Mouse (Mus musculus) B cell, adult 62 days (primary cell): ENCODE data around the gene Zfp638. TPM values are rescaled to one million over a fixed set of nuclear protein-coding genes. Genes with fewer than 3 reads are reported as not detected.

Experiments
- total RNA-seq: library from RNA; stranded (reverse); gene quantifications from 4 replicates; pipeline ENCODE4 v1.2.4, GENCODE M21; 2023

The Zfp638 gene
- total RNA-seq = 155 to 171 TPM (median 156 TPM) in 4 replicates

GRCm38 (mm10) chr6:83866954-83867597 is at the start of gene Zfp638:
Gene Zfp638 (plus strand): TSS chr6:83867109.

GRCm38 (mm10) chr6:83831606-83832123 is 35.2 kb upstream of the Zfp638 start, which contains the start of gene Paip2b:
Gene Paip2b (minus strand): TSS chr6:83831741.

GRCm38 (mm10) chr6:84008363-84009171 is 141.7 kb downstream of the Zfp638 start, which contains the start of gene Dysf:
Gene Dysf (plus strand): TSS chr6:84008590.

Other genes with a start within 250 kb of the Zfp638 start
- gene Clec4f, start 210.9 kb upstream of the Zfp638 start, total RNA-seq = not detected in 4 replicates
- 0.39 TPM in 1 of 4 replicates, not detected in the others for gene Cd207, start 189.3 kb upstream of the Zfp638 start, total RNA-seq
- not detected in 4 replicates for gene Vax2, start 155.8 kb upstream of the Zfp638 start, total RNA-seq
- not detected in 4 replicates for gene Atp6v1b1, start 124.1 kb upstream of the Zfp638 start, total RNA-seq
- gene Ankrd53, start 104.5 kb upstream of the Zfp638 start, total RNA-seq = not detected in 4 replicates
- 33.4 to 51.1 TPM (median 45.6 TPM) in 4 replicates for gene Tex261, start 91.3 kb upstream of the Zfp638 start, total RNA-seq
- gene Nagk, start 72.1 kb upstream of the Zfp638 start, total RNA-seq = 15.9 to 22.8 TPM (median 19.2 TPM) in 4 replicates
- gene Paip2b, start 35.4 kb upstream of the Zfp638 start, total RNA-seq = 36.5 to 55.6 TPM (median 45.9 TPM) in 4 replicates
- 0.21 to 0.78 TPM (median 0.33 TPM) in 4 replicates for gene Dysf, start 141.5 kb downstream of the Zfp638 start, total RNA-seq